Mouse (Mus musculus) stomach, postnatal 0 days (tissue): Measurements from ENCODE around the gene Arl13b. TPM values are rescaled to one million over a fixed set of nuclear protein-coding genes. Genes with fewer than 3 reads are reported as not detected.

Experiments
- ATAC-seq: fragments of 200-750 bp; cut with Nextera tagmentation; 2 replicates; pipeline ENCODE4 v1.8.0; 2017; ENCODE audit not compliant: low FRiP score, low TSS enrichment
- DNase-seq: peaks from one replicate; pipeline ENCODE4 v3.0.0-alpha.2; 2016; ENCODE audit warnings: low spot score
- H3K27ac ChIP-seq: fragments of 300-500 bp; sonication (generic); replicated peaks from 2 replicates; pipeline ENCODE4 v1.5.1; 2014; ENCODE audit warnings: mild to moderate bottlenecking, control low read depth
- H3K27me3 ChIP-seq: fragments of 300-500 bp; sonication (generic); 2 replicates; pipeline ENCODE4 v1.6.1; 2014; ENCODE audit warnings: low read length; ENCODE audit not compliant: control insufficient read depth, insufficient read depth
- H3K36me3 ChIP-seq: fragments of 300-500 bp; sonication (generic); 2 replicates; pipeline ENCODE4 v1.6.1; 2014; ENCODE audit warnings: low read length, mixed read lengths; ENCODE audit not compliant: control insufficient read depth, insufficient read depth
- H3K4me1 ChIP-seq: fragments of 300-500 bp; sonication (generic); replicated peaks from 2 replicates; pipeline ENCODE4 v1.6.1; 2014; ENCODE audit warnings: antibody characterized with exemption; ENCODE audit not compliant: control insufficient read depth, insufficient read depth
- H3K4me2 ChIP-seq: fragments of 300-500 bp; sonication (generic); replicated peaks from 2 replicates; pipeline ENCODE4 v1.6.1; 2014; ENCODE audit warnings: low read depth, mild to moderate bottlenecking, control low read depth, moderate library complexity
- H3K4me3 ChIP-seq: fragments of 300-500 bp; sonication (generic); 2 replicates; pipeline ENCODE4 v1.5.1; 2014; ENCODE audit warnings: low read depth, low read length, control low read depth
- H3K9ac ChIP-seq: fragments of 300-500 bp; sonication (generic); 2 replicates; pipeline ENCODE4 v1.6.1; 2014; ENCODE audit warnings: mild to moderate bottlenecking, low read length, control low read depth, mixed read lengths
- H3K9me3 ChIP-seq: fragments of 300-500 bp; sonication (generic); 2 replicates; pipeline ENCODE4 v1.6.1; 2016; ENCODE audit warnings: low read length; ENCODE audit not compliant: control insufficient read depth
- CTCF ChIP-seq: IDR thresholded peaks from 2 replicates; pipeline ENCODE4 v1.5.1; 2016; ENCODE audit warnings: antibody characterized with exemption, low read depth, mild to moderate bottlenecking, moderate library complexity
- EP300 ChIP-seq: optimal IDR thresholded peaks from 2 replicates; pipeline ENCODE3; 2016; ENCODE audit warnings: antibody characterized with exemption
- WGBS: fragments of 180-500 bp; shearing (Covaris S2); extraction: QIAGEN DNeasy Blood & Tissue Kit; methylation state at CpG from one replicate; pipeline ENCODE4 v1.1.7; 2014; 5-methylcytosine and 5-hydroxymethylcytosine counted together
- polyA plus RNA-seq: library from polyadenylated mRNA; unstranded; fragments of >200 nt; fragmentation: Nextera tagmentation; extraction: Ambion mirVana; gene quantifications from 2 replicates; pipeline ENCODE4 v1.2.1, GENCODE M21; 2015

The Arl13b gene
- polyA plus RNA-seq, 1 experiment from 2014 or later = 12.1 TPM

DNA sequence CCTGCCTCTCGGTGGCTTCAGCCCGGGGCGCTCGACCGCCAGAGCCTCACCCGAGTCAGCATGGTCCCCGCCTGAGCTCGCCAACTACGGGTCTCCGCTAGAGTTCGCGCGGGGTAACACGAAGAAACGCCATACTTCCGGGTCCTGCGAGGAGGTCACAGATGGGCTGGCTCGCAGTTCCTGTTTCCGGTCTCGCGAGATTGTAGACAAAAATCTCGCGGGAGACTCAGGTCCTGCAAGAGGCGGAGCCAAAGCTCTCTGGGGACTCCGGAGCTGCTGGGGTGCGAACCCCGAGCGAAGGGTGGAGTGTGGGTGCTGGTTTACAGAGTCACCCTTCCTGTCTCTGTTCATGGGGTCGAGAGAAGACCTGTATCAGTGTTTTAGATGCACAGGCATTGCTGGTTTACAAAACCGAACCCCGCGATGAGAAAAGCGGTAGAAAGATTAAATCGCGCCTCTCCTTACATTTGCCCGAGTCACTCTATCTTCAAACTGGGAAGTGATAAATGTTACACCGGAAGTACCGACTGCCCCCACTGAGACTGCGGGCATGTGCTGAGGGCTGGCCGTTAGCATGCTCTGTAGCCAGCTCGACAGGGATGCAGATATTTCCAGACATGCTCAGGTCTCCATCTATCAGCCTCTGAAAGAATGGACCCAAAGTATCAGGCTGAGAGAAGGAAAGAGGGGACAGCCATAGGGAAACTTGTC is 60.1 kb downstream of the Arl13b start, which contains the start of gene Nsun3:
Gene Nsun3 (minus strand): TSS at position 198 of the 711 bp plus-strand sequence.
- peak within 1 kb of the TSS; percentile 92 for H3K27ac ChIP-seq
- 2% methylated on average over 41 of the region's 41 CpGs for WGBS

DNA sequence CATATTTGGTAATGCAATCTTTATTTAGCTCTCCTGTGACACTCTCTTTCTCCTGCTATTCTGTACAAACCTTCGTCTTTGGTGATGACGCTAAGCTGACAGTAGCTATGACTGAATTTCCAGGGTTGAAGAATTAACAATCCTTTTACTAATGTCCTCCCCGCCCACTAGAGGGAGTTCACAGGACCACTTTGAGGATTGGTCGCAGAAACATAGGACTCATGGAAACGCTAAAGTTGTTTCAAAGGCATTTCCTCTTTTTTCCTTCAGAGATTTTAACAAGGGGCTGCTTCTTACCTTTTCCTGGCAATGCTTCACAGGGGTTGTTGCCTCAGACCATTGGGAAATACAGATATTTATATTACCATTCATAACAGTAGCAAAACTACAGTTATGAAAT is 64.6 kb downstream of the Arl13b start:
- WGBS = 53% methylated on average over 5 of the region's 5 CpGs
- Histone ChIP-seq H3K4me3 (no peak overlapping the region), H3K9ac (no peak overlapping the region), H3K36me3 (no peaks in the 10 kb centered on the region), H3K9me3 (no peaks in the 10 kb centered on the region), H3K27me3 (no peaks in the 10 kb centered on the region), H3K4me1 (no peaks in the 10 kb centered on the region), H3K27ac (no peak overlapping the region), H3K4me2 (no peak overlapping the region)
- DNase-seq (no peak), ATAC-seq (no peak)
- peak; percentile 69 for TF ChIP-seq CTCF
- no peak for TF ChIP-seq EP300

More for the DNA sequence above, 60.1 kb downstream of the Arl13b start, which contains the start of gene Nsun3:
- H3K9ac ChIP-seq = peak within 1 kb of the TSS; percentile 75
- no peaks in the 10 kb centered on the region for H3K36me3 ChIP-seq
- DNase-seq (peak; percentile 96), ATAC-seq (peak; percentile 100)
- H3K4me1 ChIP-seq = no peaks in the 10 kb centered on the region
- H3K4me2 ChIP-seq = peak within 1 kb of the TSS; percentile 77
- H3K27me3 ChIP-seq = no peaks in the 10 kb centered on the region
- H3K4me3 ChIP-seq = peak within 1 kb of the TSS; percentile 67
- TF ChIP-seq EP300 (peak; percentile 99), CTCF (peak; percentile 23; the same call in 1 of the 2 replicates)
- H3K9me3 ChIP-seq = no peaks in the 10 kb centered on the region

DNA sequence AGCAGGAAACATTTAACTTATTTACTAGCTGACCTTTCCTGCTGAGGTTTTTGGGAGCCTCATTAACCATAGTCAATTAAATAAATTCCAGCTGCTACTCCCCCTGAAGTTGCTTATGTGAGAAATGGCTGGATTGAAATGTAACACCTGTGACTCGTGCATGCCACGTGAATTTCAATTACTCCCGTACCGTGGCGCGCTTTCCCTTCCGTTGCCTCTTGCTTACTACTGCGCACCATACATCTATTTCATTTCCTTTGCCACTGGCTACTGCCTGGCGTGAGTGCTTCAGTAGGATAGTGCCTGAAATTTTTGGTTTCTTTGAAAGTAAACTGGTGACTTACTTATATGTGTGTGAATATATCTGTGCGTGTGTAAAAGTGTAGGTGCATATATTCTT is 68.6 kb downstream of the Arl13b start:
- 67% methylated on average over 10 of the region's 10 CpGs for WGBS
- H3K27ac ChIP-seq = no peak overlapping the region
- no peak for DNase-seq
- H3K36me3 ChIP-seq = no peaks in the 10 kb centered on the region
- H3K27me3 ChIP-seq = no peaks in the 10 kb centered on the region
- no peaks in the 10 kb centered on the region for H3K9me3 ChIP-seq
- H3K4me2 ChIP-seq = no peak overlapping the region
- ATAC-seq = no peak
- no peaks in the 10 kb centered on the region for H3K4me1 ChIP-seq
- TF ChIP-seq CTCF = no peak
- TF ChIP-seq EP300 = no peak
- H3K9ac ChIP-seq = no peak overlapping the region
- no peak overlapping the region for H3K4me3 ChIP-seq

DNA sequence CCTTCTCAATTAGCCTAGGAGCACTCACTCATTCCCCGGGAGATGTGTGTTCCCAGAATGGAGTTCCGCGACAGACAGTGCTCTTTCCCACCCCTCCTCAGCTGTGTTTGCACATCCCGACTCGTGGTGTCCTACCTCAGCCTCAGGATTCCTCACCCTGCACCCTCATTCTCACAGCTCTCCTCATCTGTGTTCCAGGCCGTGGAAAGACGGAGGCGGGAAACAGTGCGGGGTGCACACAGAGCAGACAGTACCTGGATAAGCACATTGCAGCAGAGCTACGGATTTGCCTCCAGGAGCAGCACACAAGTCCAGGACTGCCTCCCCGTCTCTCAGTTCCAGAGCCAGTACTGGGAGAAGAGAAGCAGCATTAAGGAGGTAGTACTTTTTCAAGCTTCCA is 70.8 kb downstream of the Arl13b start:
- 87% methylated on average over 11 of the region's 11 CpGs for WGBS
- no peak for ATAC-seq

DNA sequence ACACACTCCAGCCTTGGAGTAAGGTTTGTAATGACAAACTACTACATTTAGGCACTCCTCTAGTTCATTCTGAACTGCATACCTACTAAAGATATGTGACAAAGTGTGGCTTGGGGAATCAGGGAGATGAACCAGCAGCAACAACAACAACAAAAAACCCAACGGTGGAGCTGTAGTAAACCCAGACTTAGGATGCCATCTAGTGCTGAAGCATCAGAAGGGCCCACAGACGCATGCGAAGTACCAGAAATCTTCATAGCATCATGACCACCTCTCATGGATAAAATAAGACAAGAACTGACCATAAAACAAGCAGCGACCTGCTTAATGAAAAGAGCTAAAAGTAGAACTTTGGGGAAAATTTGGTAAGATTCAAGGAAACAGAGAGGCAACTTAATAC is 73.4 kb downstream of the Arl13b start:
- no peak for DNase-seq
- no peaks in the 10 kb centered on the region for H3K9me3 ChIP-seq
- H3K27ac ChIP-seq = no peak overlapping the region
- ATAC-seq = no peak
- peak; percentile 49 for TF ChIP-seq CTCF
- no peak for TF ChIP-seq EP300
- no peaks in the 10 kb centered on the region for H3K36me3 ChIP-seq
- no peak overlapping the region for H3K4me3 ChIP-seq
- WGBS = 79% methylated on average over 4 of the region's 4 CpGs
- H3K4me1 ChIP-seq = no peaks in the 10 kb centered on the region
- no peaks in the 10 kb centered on the region for H3K27me3 ChIP-seq
- no peak overlapping the region for H3K4me2 ChIP-seq
- no peak overlapping the region for H3K9ac ChIP-seq

More for the DNA sequence above, 70.8 kb downstream of the Arl13b start:
- no peaks in the 10 kb centered on the region for H3K27me3 ChIP-seq
- H3K4me1 ChIP-seq = no peaks in the 10 kb centered on the region
- no peak overlapping the region for H3K4me3 ChIP-seq
- H3K27ac ChIP-seq = no peak overlapping the region
- TF ChIP-seq EP300 (no peak), CTCF (no peak)
- no peak overlapping the region for H3K4me2 ChIP-seq
- no peak for DNase-seq
- no peak overlapping the region for H3K9ac ChIP-seq
- H3K36me3 ChIP-seq = no peaks in the 10 kb centered on the region
- H3K9me3 ChIP-seq = no peaks in the 10 kb centered on the region

DNA sequence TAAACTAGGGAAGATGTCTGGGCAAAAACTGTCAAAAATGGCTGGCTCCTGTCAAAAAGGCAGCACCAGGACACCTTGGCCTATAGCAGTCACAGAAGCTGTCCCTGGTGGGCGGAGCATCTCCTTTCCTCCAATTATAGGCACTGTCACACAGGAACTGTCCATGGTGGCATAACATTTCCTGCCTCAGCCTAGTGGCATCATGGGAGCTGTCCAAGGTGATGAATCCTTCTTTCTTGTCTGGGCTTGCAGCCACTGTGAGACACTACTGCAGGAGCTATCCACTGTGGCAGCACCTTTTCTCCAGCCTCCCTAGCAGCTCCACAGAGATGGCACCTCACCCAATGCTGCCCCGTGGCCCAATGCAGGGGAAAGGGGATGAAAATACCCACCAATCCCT is 88.5 kb downstream of the Arl13b start:
- no peak for DNase-seq
- WGBS = 100% methylated on average over 2 of the region's 2 CpGs

More for the DNA sequence above, 88.5 kb downstream of the Arl13b start:
- no peak overlapping the region for H3K4me3 ChIP-seq
- H3K36me3 ChIP-seq = no peaks in the 10 kb centered on the region
- no peak overlapping the region for H3K27ac ChIP-seq
- no peak for ATAC-seq
- H3K4me2 ChIP-seq = no peak overlapping the region
- H3K4me1 ChIP-seq = no peaks in the 10 kb centered on the region
- no peaks in the 10 kb centered on the region for H3K9me3 ChIP-seq
- no peak for TF ChIP-seq EP300
- no peak for TF ChIP-seq CTCF
- H3K27me3 ChIP-seq = no peaks in the 10 kb centered on the region
- H3K9ac ChIP-seq = no peak overlapping the region
